Mouse (Mus musculus) embryonic facial prominence, embryonic 14.5 days (tissue): ENCODE measurements at regions not wholly inside any gene's neighbourhood (a gene's known extent, or its start where the extent isn't known, plus 50 kb on each side); places are given as distances from the start of the nearest gene placed in this dataset.

Experiments
- ATAC-seq: fragments of 200-750 bp; cut with Nextera tagmentation; 2 replicates; pipeline ENCODE4 v1.8.0; 2017; ENCODE audit warnings: low read depth, moderate number of reproducible peaks, moderate TSS enrichment
- DNase-seq: peaks from one replicate; pipeline ENCODE4 v3.0.0-alpha.2; 2015; ENCODE audit warnings: low spot score
- H3K27ac ChIP-seq: fragments of 300-500 bp; sonication (generic); replicated peaks from 2 replicates; pipeline ENCODE4 v1.5.1; 2014; ENCODE audit warnings: low read depth, mild to moderate bottlenecking, low read length, moderate library complexity
- H3K27me3 ChIP-seq: fragments of 300-500 bp; sonication (generic); replicated peaks from 2 replicates; pipeline ENCODE4 v1.6.1; 2014; ENCODE audit warnings: low read length; ENCODE audit not compliant: control insufficient read depth, insufficient read depth
- H3K36me3 ChIP-seq: fragments of 300-500 bp; sonication (generic); 2 replicates; pipeline ENCODE4 v1.6.1; 2014; ENCODE audit warnings: low read length, mixed read lengths; ENCODE audit not compliant: control insufficient read depth, insufficient read depth
- H3K4me1 ChIP-seq: fragments of 300-500 bp; sonication (generic); 2 replicates; pipeline ENCODE4 v1.6.1; 2014; ENCODE audit warnings: antibody characterized with exemption, low read length; ENCODE audit not compliant: control insufficient read depth, insufficient read depth
- H3K4me2 ChIP-seq: fragments of 300-500 bp; sonication (generic); 2 replicates; pipeline ENCODE4 v1.6.1; 2014; ENCODE audit warnings: low read depth, mild to moderate bottlenecking, low read length, moderate library complexity, mixed read lengths
- H3K4me3 ChIP-seq: fragments of 300-500 bp; sonication (generic); 2 replicates; pipeline ENCODE4 v1.5.1; 2014; ENCODE audit warnings: low read depth, mild to moderate bottlenecking, low read length
- H3K9ac ChIP-seq: fragments of 300-500 bp; sonication (generic); 2 replicates; pipeline ENCODE4 v1.6.1; 2014; ENCODE audit warnings: low read depth, mild to moderate bottlenecking, low read length, moderate library complexity, mixed read lengths
- H3K9me3 ChIP-seq: fragments of 300-500 bp; sonication (generic); 2 replicates; pipeline ENCODE4 v1.6.1; 2016; ENCODE audit warnings: low read length; ENCODE audit not compliant: control insufficient read depth
- WGBS: fragments of 180-500 bp; shearing (Covaris S2); extraction: QIAGEN DNeasy Blood & Tissue Kit; methylation state at CpG from one replicate; pipeline ENCODE4 v1.1.7; 2014; 5-methylcytosine and 5-hydroxymethylcytosine counted together

DNA sequence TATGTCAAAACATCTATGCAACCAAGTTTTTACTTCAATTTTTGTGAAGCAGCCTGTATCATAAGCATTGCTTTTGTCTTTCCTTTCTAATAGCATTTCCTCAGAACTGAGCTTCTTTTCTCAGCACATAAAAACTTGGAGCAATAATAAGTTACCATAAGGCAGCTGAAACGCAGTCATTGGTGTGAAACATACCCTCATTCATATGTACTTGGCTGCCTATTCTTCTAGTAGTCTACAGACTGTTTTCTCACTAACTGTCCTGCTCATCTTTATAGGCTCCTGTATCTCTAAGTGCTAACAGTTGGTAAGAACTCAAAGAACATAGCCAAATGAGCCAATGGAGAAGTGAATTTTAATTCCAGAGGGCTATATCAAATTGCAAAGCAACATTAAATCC, 454.6 kb upstream of the Ptprd start:
- 66% methylated on average over 1 of the region's 1 CpGs for WGBS
- Histone ChIP-seq H3K4me1 (no peaks in the 10 kb centered on the region), H3K9me3 (no peaks in the 10 kb centered on the region), H3K27ac (no peak overlapping the region), H3K27me3 (no peaks in the 10 kb centered on the region), H3K4me3 (no peak overlapping the region), H3K36me3 (no peaks in the 10 kb centered on the region), H3K9ac (no peak overlapping the region), H3K4me2 (no peak overlapping the region)
- DNase-seq (no peak), ATAC-seq (no peak)

DNA sequence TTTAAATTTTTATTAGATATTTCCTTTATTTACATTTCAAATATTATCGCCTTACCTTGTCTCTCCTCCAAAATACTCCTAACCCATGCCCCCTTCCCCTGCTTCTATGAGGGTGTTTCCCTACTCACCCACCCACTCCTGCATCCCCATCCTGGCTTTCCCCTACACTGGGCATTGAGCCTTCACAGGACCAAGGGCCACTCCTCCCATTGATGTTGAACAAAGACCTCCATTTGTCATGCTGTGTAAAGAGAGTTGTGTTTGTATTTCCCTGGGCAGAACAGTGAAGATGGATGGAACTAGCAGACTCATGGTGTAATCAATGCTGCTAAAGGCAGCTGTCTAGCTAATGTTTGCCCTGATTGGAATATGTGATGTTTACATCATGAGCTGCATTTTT, 431.0 kb upstream of the Ptprd start:
- WGBS = 78% methylated on average over 1 of the region's 1 CpGs
- Histone ChIP-seq H3K4me3 (no peak overlapping the region), H3K27me3 (no peaks in the 10 kb centered on the region), H3K4me1 (no peaks in the 10 kb centered on the region), H3K9me3 (no peaks in the 10 kb centered on the region), H3K27ac (no peak overlapping the region), H3K4me2 (no peak overlapping the region), H3K36me3 (no peaks in the 10 kb centered on the region), H3K9ac (no peak overlapping the region)
- DNase-seq (no peak), ATAC-seq (no peak)

DNA sequence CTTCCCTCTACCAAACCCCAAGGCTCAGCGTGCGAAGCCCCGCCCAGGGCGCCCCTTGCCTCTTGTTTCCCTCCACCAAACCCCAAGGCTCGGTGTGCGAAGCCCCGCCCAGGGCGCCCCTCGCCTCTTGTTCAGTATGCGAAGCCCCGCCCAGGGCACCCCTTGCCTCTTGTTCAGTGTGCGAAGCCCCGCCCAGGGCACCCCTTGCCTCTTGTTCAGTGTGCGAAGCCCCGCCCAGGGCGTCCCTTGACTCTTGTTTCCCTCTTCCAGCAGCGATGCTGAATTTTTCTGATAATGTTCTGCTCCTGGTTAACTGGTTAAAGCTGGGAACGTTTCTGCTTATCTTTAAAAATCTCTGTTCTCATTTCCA, 394.7 kb upstream of the Ptprd start:
- Histone ChIP-seq H3K4me3 (peak overlapping the region; percentile 36), H3K27ac (no peak overlapping the region), H3K9ac (peak overlapping the region; percentile 42), H3K27me3 (no peaks in the 10 kb centered on the region), H3K4me1 (0 out of 2 replicates have a peak, but pooled peaks cover 3% of the 10 kb centered on the region), H3K9me3 (no peaks in the 10 kb centered on the region), H3K4me2 (peak overlapping the region; percentile 61), H3K36me3 (no peaks in the 10 kb centered on the region)
- peak; percentile 89 for ATAC-seq
- peak; percentile 56 for DNase-seq
- WGBS = 13% methylated on average over 16 of the region's 18 CpGs

DNA sequence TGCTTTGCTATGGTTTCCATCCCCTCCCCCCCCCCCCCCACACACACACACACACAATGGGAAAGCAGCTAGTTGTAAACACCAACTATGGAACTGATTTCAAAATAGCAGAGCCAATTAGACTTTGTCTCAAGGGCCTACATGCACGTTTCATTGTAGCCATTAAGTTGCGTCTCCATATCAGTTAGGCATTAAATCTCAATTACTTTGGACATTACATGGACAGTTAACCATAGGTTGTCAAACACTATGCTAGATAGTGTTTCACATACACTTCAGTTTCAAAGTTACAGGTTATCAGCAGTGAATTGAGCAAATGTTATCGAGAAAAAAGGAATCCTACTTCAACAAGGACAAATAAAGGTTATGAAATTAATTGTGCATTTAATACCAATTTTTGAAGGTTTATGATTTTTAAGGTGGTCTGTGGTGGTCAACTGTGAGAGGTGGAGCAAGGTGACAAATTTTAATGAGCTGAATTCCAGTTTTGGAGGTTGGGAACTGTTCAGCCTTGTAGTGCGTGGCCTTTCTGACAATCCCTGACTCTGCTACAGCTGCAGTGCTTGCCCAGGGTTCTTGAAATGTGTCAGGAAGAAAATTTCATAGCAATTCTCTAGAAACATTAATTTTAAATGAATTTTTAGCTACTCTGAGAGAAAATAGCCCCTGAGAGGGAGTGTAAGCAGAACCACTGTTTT, 394.2 kb upstream of the Ptprd start:
- 79% methylated on average over 4 of the region's 4 CpGs for WGBS
- ATAC-seq (no peak), DNase-seq (no peak)
- Histone ChIP-seq H3K4me1 (0 out of 2 replicates have a peak, but pooled peaks cover 3% of the 10 kb centered on the region), H3K4me3 (peak overlapping the region; percentile 36), H3K4me2 (peak overlapping the region; percentile 61), H3K36me3 (no peaks in the 10 kb centered on the region), H3K27ac (no peak overlapping the region), H3K9ac (peak overlapping the region; percentile 42; the same call in 1 of the 2 replicates), H3K9me3 (no peaks in the 10 kb centered on the region), H3K27me3 (no peaks in the 10 kb centered on the region)

DNA sequence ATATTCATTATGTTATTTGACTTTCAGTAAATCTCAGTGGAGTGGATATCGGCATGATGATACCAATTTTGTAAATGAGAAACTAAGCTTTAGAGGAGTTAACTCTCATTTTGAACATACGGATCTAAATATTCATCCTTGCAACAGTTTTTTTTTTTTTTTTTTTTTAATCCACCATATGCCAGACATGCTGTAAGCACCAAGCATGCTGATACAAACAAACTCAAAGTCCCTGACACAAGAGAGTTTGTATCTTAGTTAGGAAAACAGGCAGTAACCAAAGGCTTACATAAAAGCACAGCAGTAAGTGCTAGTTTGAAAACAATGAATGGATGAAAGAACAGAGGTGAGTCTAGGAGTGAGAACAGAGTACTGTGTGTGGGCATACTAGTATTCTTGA, 369.8 kb upstream of the Ptprd start:
- Histone ChIP-seq H3K9me3 (no peaks in the 10 kb centered on the region), H3K27me3 (no peaks in the 10 kb centered on the region), H3K9ac (no peak overlapping the region), H3K4me1 (no peaks in the 10 kb centered on the region), H3K4me2 (no peak overlapping the region), H3K27ac (no peak overlapping the region), H3K4me3 (no peak overlapping the region), H3K36me3 (no peaks in the 10 kb centered on the region)
- 89% methylated on average over 2 of the region's 2 CpGs for WGBS
- DNase-seq (no peak), ATAC-seq (no peak)

DNA sequence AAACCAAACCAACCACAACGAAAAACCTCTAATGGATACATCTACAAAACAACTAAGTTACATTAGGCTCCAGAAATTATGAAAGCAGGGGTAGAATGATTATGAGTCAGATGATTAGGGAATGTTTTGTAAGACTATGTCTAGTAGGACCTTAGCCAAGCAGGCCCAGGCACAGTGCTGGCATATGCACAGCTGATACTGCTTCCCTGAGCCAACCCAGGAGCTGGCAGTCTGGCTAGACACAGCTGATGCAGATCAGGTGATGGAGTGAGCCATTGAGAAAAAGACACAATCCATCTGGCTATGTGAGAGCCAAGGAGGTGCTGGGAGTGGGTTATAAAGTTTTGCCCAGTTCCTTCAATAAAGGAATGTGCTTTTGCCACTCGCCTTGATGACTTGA, 353.6 kb upstream of the Ptprd start:
- 91% methylated on average over 2 of the region's 2 CpGs for WGBS
- Histone ChIP-seq H3K27me3 (no peaks in the 10 kb centered on the region), H3K36me3 (no peaks in the 10 kb centered on the region), H3K4me1 (no peaks in the 10 kb centered on the region), H3K4me3 (no peak overlapping the region), H3K4me2 (no peak overlapping the region), H3K9me3 (no peaks in the 10 kb centered on the region), H3K27ac (no peak overlapping the region), H3K9ac (no peak overlapping the region)
- no peak for DNase-seq
- no peak for ATAC-seq
